Mouse (Mus musculus) left cerebral cortex, adult 2 months (tissue): ENCODE results near the gene Dennd2c. TPM values are rescaled to one million over a fixed set of nuclear protein-coding genes. Genes with fewer than 3 reads are reported as not detected.
"Not testable (repeated sequence)": the region's sequence is repeated elsewhere in the genome, so short reads cannot be mapped to it uniquely, and the experiment has no call there.

Experiments
- DNase-seq, 2 experiments: peaks; one replicate each; pipeline ENCODE4 v3.0.0; 2021 to 2022; ENCODE audit warnings: low spot score in 2 of 2, mixed read lengths in 1 of 2; ENCODE audit errors: extremely low spot score in 1 of 2
- H3K27ac ChIP-seq: fragments of 200-600 bp; 2 replicates; pipeline ENCODE4 v1.8.1; 2022
- H3K4me3 ChIP-seq: fragments of 200-600 bp; 2 replicates; pipeline ENCODE4 v1.8.1; 2022
- CTCF ChIP-seq: fragments of 200-600 bp; IDR thresholded peaks from 2 replicates; pipeline ENCODE4 v1.8.1; 2022; ENCODE audit warnings: antibody characterized with exemption, mild to moderate bottlenecking, moderate library complexity
- intact Hi-C: fragments of 180-260 bp; cut with DNase I; formaldehyde crosslinking; loops from one replicate; pipeline ENCODE4 v1.15.1; 2025
- total RNA-seq, 2 experiments: library from RNA; stranded (reverse); gene quantifications; 2 replicates each; pipeline ENCODE4 v1.2.3; 2021

Dennd2c gene
- total RNA-seq, 2 experiments from 2014 or later = 0.40 to 0.41 TPM

DNA sequence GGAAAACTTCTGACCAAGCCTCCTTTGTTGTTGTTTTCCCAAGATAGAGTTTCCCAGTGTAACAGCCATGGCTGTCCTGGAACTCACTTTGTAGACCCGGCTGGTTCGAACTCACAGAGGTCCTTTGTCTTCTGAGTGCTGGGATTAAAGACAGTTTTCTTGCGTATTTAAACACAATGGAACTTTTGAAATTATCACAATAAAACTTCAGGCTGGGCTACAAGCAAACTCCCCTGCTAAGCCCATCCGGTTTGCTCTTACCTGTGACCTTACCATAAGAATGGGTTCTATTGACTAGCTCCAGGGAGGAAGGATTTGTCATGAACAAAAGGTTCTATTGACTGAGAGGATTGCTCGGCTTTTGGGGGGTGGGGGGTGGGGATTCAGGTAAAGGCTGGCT is 105.3 kb downstream of the Dennd2c start:
- no peak for TF ChIP-seq CTCF
- no peak overlapping the region for H3K27ac ChIP-seq
- no peak for DNase-seq
- intact Hi-C loops = no loop called here
- no peak overlapping the region for H3K4me3 ChIP-seq

DNA sequence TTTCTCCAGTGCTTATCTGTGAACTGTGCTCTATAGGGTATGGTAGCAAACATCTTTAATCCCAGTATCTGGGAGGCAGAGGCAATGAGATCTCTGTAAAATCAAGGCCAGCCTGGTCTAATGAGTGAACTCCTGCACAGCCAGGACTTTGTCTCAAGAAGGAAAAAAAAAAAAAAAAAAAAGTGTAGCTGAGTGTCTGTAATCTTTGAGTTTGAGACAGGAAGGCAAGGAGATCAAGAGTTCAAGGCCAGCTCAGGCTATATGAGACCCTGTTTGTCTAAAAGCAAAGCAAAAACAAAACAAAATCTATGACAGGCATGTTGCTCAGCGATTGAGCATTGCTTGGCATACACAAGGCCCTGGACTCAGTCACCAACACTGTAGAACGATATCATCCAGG is 105.8 kb downstream of the Dennd2c start:
- H3K4me3 ChIP-seq = no peak overlapping the region
- intact Hi-C loops = no loop called here
- TF ChIP-seq CTCF = no peak
- DNase-seq = no peak
- no peak overlapping the region for H3K27ac ChIP-seq

DNA sequence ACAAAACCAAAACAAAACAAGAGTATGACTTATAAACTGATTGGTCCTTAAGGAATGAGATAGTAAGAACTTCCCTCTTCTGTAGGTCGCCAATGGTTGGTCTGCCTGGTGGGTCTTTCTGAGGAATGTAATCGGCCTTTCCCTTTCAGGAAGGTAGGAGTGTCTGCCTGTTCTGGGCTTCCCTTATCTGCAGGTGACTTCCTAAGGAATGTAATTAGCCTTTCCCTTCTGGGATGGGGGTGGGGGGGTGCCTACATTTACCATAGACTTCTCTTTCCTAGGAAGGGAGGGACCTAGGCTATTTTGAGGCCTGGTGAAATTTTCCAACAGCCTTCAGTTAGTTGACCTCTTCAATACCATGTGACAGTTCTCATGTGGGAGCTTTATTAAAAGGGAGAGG is 108.7 kb downstream of the Dennd2c start:
- DNase-seq = no peak
- Histone ChIP-seq H3K4me3 (no peak overlapping the region), H3K27ac (no peak overlapping the region)
- TF ChIP-seq CTCF = no peak
- intact Hi-C loops = no loop called here

DNA sequence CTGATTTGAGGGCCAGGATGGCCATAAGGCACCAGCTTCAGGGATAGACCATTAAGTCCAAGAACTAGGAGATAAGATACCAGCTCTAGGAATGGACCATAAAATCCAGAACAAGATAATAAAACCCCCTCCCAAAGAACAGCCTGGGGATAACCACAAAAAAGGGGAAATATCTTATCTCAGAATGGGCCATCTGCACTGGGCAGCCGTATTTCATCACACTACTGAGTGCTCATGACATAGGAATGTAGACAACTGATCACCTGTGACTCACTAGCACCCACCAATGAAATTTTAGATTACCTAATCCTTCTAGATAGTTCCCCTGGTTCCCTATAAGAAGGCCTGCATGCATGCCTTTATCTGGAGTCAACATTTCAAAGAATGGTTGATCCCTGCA is 109.7 kb downstream of the Dennd2c start:
- intact Hi-C loops = no loop called here

DNA sequence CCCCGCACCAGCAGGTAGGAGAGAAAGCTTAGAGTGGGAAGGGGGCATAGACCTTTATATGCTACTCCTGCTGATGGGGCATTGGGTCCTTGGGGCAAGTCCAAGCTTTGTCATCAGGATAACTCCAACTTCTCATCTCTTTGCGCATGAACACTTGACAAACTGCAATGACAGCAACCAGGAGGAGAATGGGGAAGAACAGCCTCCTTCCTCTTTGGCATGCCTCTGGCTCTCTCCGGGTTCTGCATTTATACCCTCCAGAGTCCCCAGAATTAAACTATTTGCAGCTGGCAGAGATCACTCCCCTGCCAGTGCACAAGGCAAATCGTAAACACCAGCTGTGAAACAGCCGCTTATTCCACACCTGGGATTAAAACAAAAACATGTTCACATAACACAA is 111.1 kb downstream of the Dennd2c start:
- no peak overlapping the region for H3K4me3 ChIP-seq
- DNase-seq = no peak
- no peak for TF ChIP-seq CTCF
- no peak overlapping the region for H3K27ac ChIP-seq
- intact Hi-C loops = no loop called here

More for the DNA sequence above, 109.7 kb downstream of the Dennd2c start:
- Histone ChIP-seq H3K4me3 (no peak overlapping the region), H3K27ac (no peak overlapping the region)
- no peak for TF ChIP-seq CTCF
- DNase-seq = no peak

DNA sequence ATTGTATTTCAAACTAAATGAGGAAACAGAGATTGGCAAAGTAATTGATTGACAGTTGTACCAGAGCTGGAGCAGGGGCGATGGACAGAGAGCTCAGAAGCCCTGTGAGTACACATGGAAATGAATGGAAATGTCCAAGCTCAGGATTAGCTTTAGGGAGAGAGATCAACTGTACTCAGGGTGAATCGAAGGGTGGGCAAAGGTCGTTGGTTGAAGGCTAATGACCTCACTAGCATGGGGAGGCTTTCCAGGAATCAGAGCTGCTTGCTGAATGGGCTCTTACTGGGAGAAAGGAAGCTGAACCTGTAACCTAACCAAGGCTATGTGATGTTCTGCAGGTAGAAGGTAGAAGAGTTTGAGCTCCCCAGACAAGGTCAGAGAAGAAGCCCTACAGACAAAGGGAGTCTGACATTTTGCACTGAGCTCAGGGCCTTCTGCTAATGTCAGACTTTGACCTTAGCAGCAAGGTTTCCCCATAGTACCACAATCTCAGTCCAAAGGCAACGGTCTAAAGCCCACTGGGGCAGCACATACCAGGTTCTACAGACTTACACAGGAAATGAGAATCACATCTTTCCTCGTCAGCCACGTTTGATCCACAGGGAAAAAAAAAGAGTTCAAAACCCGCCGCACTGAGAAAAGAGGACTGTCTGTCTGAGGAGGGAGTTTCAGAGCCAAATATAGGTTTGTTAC is 112.3 kb downstream of the Dennd2c start:
- no peak for TF ChIP-seq CTCF
- Histone ChIP-seq H3K27ac (no peak overlapping the region), H3K4me3 (no peak overlapping the region)
- intact Hi-C loops = no loop called here
- no peak for DNase-seq

DNA sequence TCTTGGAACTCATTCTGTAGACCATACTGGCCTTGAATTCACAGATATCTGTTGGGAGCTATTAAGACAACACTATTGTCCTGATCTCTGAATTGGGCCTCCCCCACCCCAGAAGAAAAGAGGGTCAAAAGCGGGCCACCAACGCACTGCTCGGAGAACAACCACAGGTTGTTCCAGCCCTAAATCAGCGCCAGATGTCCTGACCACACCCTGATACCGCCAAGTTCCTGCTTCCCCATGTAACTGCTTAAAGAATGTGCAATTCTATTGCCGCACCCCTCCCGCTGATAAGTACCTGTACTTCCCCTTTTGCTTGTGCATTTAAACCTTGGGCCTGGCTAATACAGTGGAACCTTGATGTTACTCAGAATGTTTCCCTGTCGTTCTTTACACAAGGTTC is 113.0 kb downstream of the Dennd2c start:
- H3K4me3 ChIP-seq, DNase-seq, H3K27ac ChIP-seq, intact Hi-C loops: not testable (repeated sequence)

Other genes starting within 250 kb of the Dennd2c start
- gene Sycp1, start 166.5 kb upstream of the Dennd2c start, total RNA-seq = not detected
- not detected for gene Nr1h5, start 138.5 kb upstream of the Dennd2c start, total RNA-seq
- gene Sike1, start 106.9 kb upstream of the Dennd2c start, total RNA-seq = 10 to 100 TPM; 69.9 to 78.3 TPM
- 100 to 1,000 TPM; 216 to 245 TPM for gene Csde1, start 82.2 kb upstream of the Dennd2c start, total RNA-seq
- 10 to 100 TPM; 60.0 to 69.0 TPM for gene Nras, start 44.3 kb upstream of the Dennd2c start, total RNA-seq
- gene Ampd1, start 28.6 kb upstream of the Dennd2c start, total RNA-seq = not detected
- 10 to 100 TPM; 68.5 to 68.9 TPM for gene Bcas2, start 69.1 kb downstream of the Dennd2c start, total RNA-seq
- 10 to 100 TPM; 56.5 to 56.7 TPM for gene Trim33, start 176.7 kb downstream of the Dennd2c start, total RNA-seq